Comparison of ENCODE assay signal across 9 mouse cellular contexts in genomic region chr2:152826481-152826880, GRCm38 (mm10). TPM values are rescaled to one million over a fixed set of nuclear protein-coding genes. Genes with fewer than 3 reads are reported as not detected.
A peak's percentile ranks its signal among the peaks of the same experiment; 100 is the strongest.
DNase-seq lines count a peak whose midpoint lies in the region; ATAC-seq lines count a peak whose summit lies in the region.
"Had no signal": no experiment of that assay in that cellular context is flagged by ENCODE, and none has a peak within 500 bp of the region (broad histone marks: within the 10 kb centered on the region; RNA-seq: fewer than 3 reads in every experiment).

No protein-coding gene starts in this region.

- H3K4me2 ChIP-seq in hindbrain, embryonic 12.5 days (replicated peaks): peak overlapping the region; percentile 84
- peak overlapping the region; percentile 52 for H3K4me2 ChIP-seq in midbrain, embryonic 11.5 days
- peak overlapping the region; percentile 80 for H3K4me2 ChIP-seq in neural tube, embryonic 15.5 days

- no peak overlapping the region for H3K27ac ChIP-seq in hindbrain, embryonic 12.5 days
- no peak overlapping the region for H3K27ac ChIP-seq in hindbrain, embryonic 10.5 days
- no peak overlapping the region for H3K27ac ChIP-seq in midbrain, embryonic 11.5 days (ENCODE audit: low read depth, low read length)
- H3K27ac ChIP-seq in midbrain, embryonic 10.5 days (replicated peaks): no peak overlapping the region
- no peak overlapping the region for H3K27ac ChIP-seq in neural tube, embryonic 15.5 days (replicated peaks)

- H3K36me3 ChIP-seq in hindbrain, embryonic 12.5 days: peaks cover 6% of the 10 kb centered on the region; the same call in 1 of the 2 replicates
- peaks cover 53% of the 10 kb centered on the region for H3K36me3 ChIP-seq in hindbrain, embryonic 10.5 days
- peaks cover 2% of the 10 kb centered on the region; the same call in 1 of the 2 replicates for H3K36me3 ChIP-seq in midbrain, embryonic 11.5 days (ENCODE audit: control insufficient read depth, insufficient read depth, low read length)
- peaks cover 67% of the 10 kb centered on the region for H3K36me3 ChIP-seq in midbrain, embryonic 10.5 days
- H3K36me3 ChIP-seq in neural tube, embryonic 15.5 days: 0 out of 2 replicates have a peak, but pooled peaks cover 12% of the 10 kb centered on the region

- no peak for ATAC-seq in hindbrain, embryonic 12.5 days (ENCODE audit: low FRiP score)
- no peak for ATAC-seq in midbrain, embryonic 11.5 days (ENCODE audit: low FRiP score)
- ATAC-seq in neural tube, embryonic 15.5 days (ENCODE audit: low FRiP score): no peak

- no peaks in the 10 kb centered on the region for H3K9me3 ChIP-seq in hindbrain, embryonic 12.5 days (replicated peaks)
- no peaks in the 10 kb centered on the region for H3K9me3 ChIP-seq in hindbrain, embryonic 10.5 days
- no peaks in the 10 kb centered on the region for H3K9me3 ChIP-seq in midbrain, embryonic 11.5 days (ENCODE audit: control insufficient read depth, low read length)
- no peaks in the 10 kb centered on the region for H3K9me3 ChIP-seq in midbrain, embryonic 10.5 days (replicated peaks)
- H3K9me3 ChIP-seq in neural tube, embryonic 15.5 days (replicated peaks): no peaks in the 10 kb centered on the region
- H3K9me3 ChIP-seq: G1E had no signal

- no peaks in the 10 kb centered on the region for H3K27me3 ChIP-seq in hindbrain, embryonic 12.5 days
- no peaks in the 10 kb centered on the region for H3K27me3 ChIP-seq in hindbrain, embryonic 10.5 days (ENCODE audit: insufficient read depth, poor library complexity, severe bottlenecking)
- H3K27me3 ChIP-seq in midbrain, embryonic 11.5 days (ENCODE audit: control insufficient read depth, insufficient read depth, low read length): no peaks in the 10 kb centered on the region
- H3K27me3 ChIP-seq in midbrain, embryonic 10.5 days (ENCODE audit: low read depth, poor library complexity, severe bottlenecking): no peaks in the 10 kb centered on the region
- no peaks in the 10 kb centered on the region for H3K27me3 ChIP-seq in neural tube, embryonic 15.5 days (replicated peaks)

- peaks cover 59% of the 10 kb centered on the region for H3K4me1 ChIP-seq in hindbrain, embryonic 12.5 days
- H3K4me1 ChIP-seq in hindbrain, embryonic 10.5 days (replicated peaks): peaks cover 72% of the 10 kb centered on the region
- peaks cover 35% of the 10 kb centered on the region for H3K4me1 ChIP-seq in midbrain, embryonic 11.5 days (ENCODE audit: control insufficient read depth, insufficient read depth, low read length)
- peaks cover 63% of the 10 kb centered on the region for H3K4me1 ChIP-seq in midbrain, embryonic 10.5 days
- H3K4me1 ChIP-seq in neural tube, embryonic 15.5 days: peaks cover 74% of the 10 kb centered on the region

- DNase-seq in hindbrain, embryonic 10.5 days (ENCODE audit: low spot score): no peak
- DNase-seq in midbrain, embryonic 11.5 days (ENCODE audit: low spot score, missing footprints): peak; percentile 26
- no peak for DNase-seq in midbrain, embryonic 10.5 days (ENCODE audit: low spot score)
- peak; percentile 32 for DNase-seq in induced T-regulatory cell, adult 2 months (ENCODE audit: low read depth)
- DNase-seq in left cerebral cortex, adult 9 months (ENCODE audit: low spot score in 2 of 2): no peak
- no peak for DNase-seq in thymus, postnatal 36 days

- H3K9ac ChIP-seq in hindbrain, embryonic 12.5 days: no peak overlapping the region
- H3K9ac ChIP-seq in midbrain, embryonic 11.5 days (ENCODE audit: low read length): no peak overlapping the region
- 0 out of 2 replicates have a peak overlapping the region, but pooled peaks have one; percentile 30 for H3K9ac ChIP-seq in neural tube, embryonic 15.5 days (replicated peaks)

- H3K4me3 ChIP-seq in hindbrain, embryonic 12.5 days: no peak overlapping the region
- H3K4me3 ChIP-seq in hindbrain, embryonic 10.5 days: no peak overlapping the region; the same call in 1 of the 2 replicates
- H3K4me3 ChIP-seq in midbrain, embryonic 11.5 days (ENCODE audit: low read depth, low read length): no peak overlapping the region
- H3K4me3 ChIP-seq in midbrain, embryonic 10.5 days: no peak overlapping the region
- peak overlapping the region; percentile 65; the same call in 1 of the 2 replicates for H3K4me3 ChIP-seq in neural tube, embryonic 15.5 days (replicated peaks)

- WGBS in hindbrain, embryonic 12.5 days: 87% methylated on average over 3 of the region's 3 CpGs
- 91% methylated on average over 3 of the region's 3 CpGs for WGBS in hindbrain, embryonic 10.5 days
- 94% methylated on average over 3 of the region's 3 CpGs for WGBS in midbrain, embryonic 11.5 days
- 89% methylated on average over 3 of the region's 3 CpGs for WGBS in midbrain, embryonic 10.5 days
- 89% methylated on average over 3 of the region's 3 CpGs for WGBS in neural tube, embryonic 15.5 days

RNA-seq across cellular contexts. Expression of gene Bcl2l1, which starts 5.0 kb away (rescaled TPM):
- 155 and 166 TPM in 2 replicates for polyA plus RNA-seq in hindbrain, embryonic 12.5 days (2016; fragmentation: Nextera tagmentation; extraction: Ambion mirVana)
- 110 and 128 TPM in 2 replicates for polyA plus RNA-seq in hindbrain, embryonic 10.5 days (2016; fragmentation: Nextera tagmentation; extraction: Ambion mirVana)
- 120 and 125 TPM in 2 replicates for polyA plus RNA-seq in midbrain, embryonic 11.5 days (2014; fragmentation: Nextera tagmentation; extraction: Ambion mirVana)
- 107 and 128 TPM in 2 replicates for polyA plus RNA-seq in midbrain, embryonic 10.5 days (2016; fragmentation: Nextera tagmentation; extraction: Ambion mirVana)
- polyA plus RNA-seq in neural tube, embryonic 15.5 days (2015; fragmentation: Nextera tagmentation; extraction: Ambion mirVana): 119 and 125 TPM in 2 replicates

RNA-seq across cellular contexts. Expression of gene Tpx2, which starts 21.3 kb away (rescaled TPM):
- 81.5 and 87.9 TPM in 2 replicates for polyA plus RNA-seq in hindbrain, embryonic 12.5 days (2016; fragmentation: Nextera tagmentation; extraction: Ambion mirVana)
- 106 and 137 TPM in 2 replicates for polyA plus RNA-seq in hindbrain, embryonic 10.5 days (2016; fragmentation: Nextera tagmentation; extraction: Ambion mirVana)
- 166 and 187 TPM in 2 replicates for polyA plus RNA-seq in midbrain, embryonic 11.5 days (2014; fragmentation: Nextera tagmentation; extraction: Ambion mirVana)
- 153 TPM in 2 replicates for polyA plus RNA-seq in midbrain, embryonic 10.5 days (2016; fragmentation: Nextera tagmentation; extraction: Ambion mirVana)
- 11.1 and 26.9 TPM in 2 replicates for polyA plus RNA-seq in neural tube, embryonic 15.5 days (2015; fragmentation: Nextera tagmentation; extraction: Ambion mirVana)

Comparison
In these comparisons a context has a peak if more than half of its experiments do, and no peak if none do; other contexts are left out.
1. DNase-seq: peak in midbrain, embryonic 11.5 days (single experiment) and induced T-regulatory cell, adult 2 months (single experiment); none in hindbrain, embryonic 10.5 days (single experiment), midbrain, embryonic 10.5 days (single experiment), left cerebral cortex, adult 9 months (0 of 2) and thymus, postnatal 36 days (0 of 2).
2. Peak in every context shown above with its lines, with median percentiles within 50 percentile points of each other: H3K4me2 ChIP-seq.